Mouse (Mus musculus) E14TG2a.4 (cell line): ENCODE measurements at regions not wholly inside any gene's neighbourhood (a gene's known extent, or its start where the extent isn't known, plus 50 kb on each side); places are given as distances from the start of the nearest gene placed in this dataset.

Experiments used
- CTCF ChIP-seq: conservative IDR thresholded peaks from 2 replicates; pipeline ENCODE4 v1.5.1; 2014; ENCODE audit warnings: low read length
- NANOG ChIP-seq: IDR thresholded peaks from 2 replicates; pipeline ENCODE4 v1.6.1; 2014; ENCODE audit warnings: borderline replicate concordance, low read length, mixed read lengths

DNA sequence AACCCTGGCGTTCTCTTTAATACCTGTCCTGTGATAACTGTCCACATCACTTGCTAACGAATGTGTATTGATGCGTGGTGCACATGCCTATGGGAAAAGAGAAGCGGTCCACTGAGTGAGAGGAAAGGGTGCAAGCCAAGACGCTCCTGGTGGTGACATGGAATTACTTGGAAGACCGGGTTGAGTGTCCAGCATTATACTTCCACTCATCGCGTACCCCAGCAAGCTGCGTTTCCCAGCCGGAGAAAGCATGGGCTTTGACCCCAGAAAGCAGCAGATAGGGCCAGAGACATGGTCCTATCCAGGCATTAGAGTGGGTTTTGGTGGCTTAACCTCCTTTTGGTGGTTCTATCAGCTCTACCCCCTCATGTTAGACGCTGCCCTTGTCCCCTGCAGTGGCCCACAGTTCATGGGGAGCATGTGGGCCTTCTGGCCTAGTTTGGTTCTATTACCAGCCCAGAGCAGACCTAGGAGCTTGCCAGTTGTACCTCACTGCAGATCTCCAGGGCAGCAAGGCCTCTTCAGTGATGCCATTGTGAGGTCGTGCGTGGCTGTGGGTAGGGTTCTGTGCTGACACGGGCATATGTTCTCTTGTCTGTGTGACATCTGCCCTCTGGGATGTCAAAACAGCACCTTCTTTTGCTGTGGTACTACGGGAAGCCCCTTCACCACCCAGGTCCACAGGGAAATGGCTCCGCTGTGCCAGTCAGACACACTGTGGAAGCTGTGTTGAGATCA lies 903.3 kb upstream of the Car8 start:
- TF ChIP-seq CTCF: no peak
- no peak for TF ChIP-seq NANOG
